Mouse (Mus musculus) CH12.LX (cell line): Measurements from ENCODE around the gene Ccdc74a.

Experiments
- CTCF ChIP-seq, 2 experiments: IDR thresholded peaks in 1 of 2; conservative IDR thresholded peaks in 1 of 2; 2 replicates each; pipeline ENCODE4 v1.5.1; 2011 to 2012; ENCODE audit warnings: low read depth in 2 of 2, low read length in 2 of 2, improper control_type of control experiment in 1 of 2, inconsistent platforms in 1 of 2, mild to moderate bottlenecking in 1 of 2, moderate library complexity in 1 of 2
- ETS1 ChIP-seq: conservative IDR thresholded peaks from 2 replicates; pipeline ENCODE4 v1.6.1; 2012; ENCODE audit warnings: low read depth, mild to moderate bottlenecking, inconsistent platforms, low read length, improper control_type of control experiment, moderate library complexity
- POLR2A ChIP-seq: IDR thresholded peaks from 2 replicates; pipeline ENCODE4 v1.6.1; 2011; ENCODE audit warnings: low read depth, mild to moderate bottlenecking, improper control_type of control experiment, low read length
- UBTF ChIP-seq: IDR thresholded peaks from 2 replicates; pipeline ENCODE4 v1.6.1; 2012; ENCODE audit warnings: low read depth, mild to moderate bottlenecking, inconsistent platforms, low read length, improper control_type of control experiment, moderate library complexity
- ZC3H11A ChIP-seq: IDR thresholded peaks from 2 replicates; pipeline ENCODE4 v1.6.1; 2012; ENCODE audit warnings: low read depth, mild to moderate bottlenecking, inconsistent platforms, low read length, improper control_type of control experiment
- ZNF384 ChIP-seq: IDR thresholded peaks from 2 replicates; pipeline ENCODE4 v1.6.1; 2012; ENCODE audit warnings: low read depth, low read length, improper control_type of control experiment, inconsistent platforms

DNA sequence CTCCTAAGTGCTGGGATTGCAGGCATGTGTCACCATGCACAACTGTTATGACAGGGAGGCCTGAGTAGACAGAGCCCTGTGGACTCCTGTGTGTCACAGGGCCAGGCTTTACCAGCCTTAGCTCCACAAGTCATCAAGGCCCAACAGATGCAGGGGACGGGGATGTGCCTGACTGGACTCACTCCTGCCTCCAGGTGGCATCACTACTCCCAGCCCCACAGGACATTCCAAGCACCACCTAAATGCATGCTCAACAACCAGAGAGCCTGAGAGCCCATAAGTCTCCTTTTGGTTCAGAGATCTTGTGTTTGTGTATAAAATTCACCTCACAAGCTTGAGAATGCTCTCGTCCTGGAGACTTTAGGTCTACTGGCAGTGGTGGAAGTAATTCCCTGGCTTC is 8.7 kb upstream of the Ccdc74a start:
- TF ChIP-seq POLR2A (no peak), ZNF384 (no peak), CTCF (conservative IDR thresholded peaks at IDR 0.05 in 1 of 2, IDR thresholded peaks at IDR 0.05 in 1 of 2; ENCODE audit: low read depth in 2 of 2, low read length in 2 of 2) (peak in 1 of 2 experiments; percentile 22; a peak in 1 of 4 replicates), ETS1 (no peak), ZC3H11A (no peak), UBTF (no peak)
